Mouse (Mus musculus) lung, postnatal 10 days (tissue): ENCODE data around the gene Ppp1r3g.
"Not testable (repeated sequence)": the region's sequence is repeated elsewhere in the genome, so short reads cannot be mapped to it uniquely, and the experiment has no call there.

Source experiments
- DNase-seq: peaks from one replicate; pipeline ENCODE4 v3.0.0; 2021

The Ppp1r3g gene

DNA sequence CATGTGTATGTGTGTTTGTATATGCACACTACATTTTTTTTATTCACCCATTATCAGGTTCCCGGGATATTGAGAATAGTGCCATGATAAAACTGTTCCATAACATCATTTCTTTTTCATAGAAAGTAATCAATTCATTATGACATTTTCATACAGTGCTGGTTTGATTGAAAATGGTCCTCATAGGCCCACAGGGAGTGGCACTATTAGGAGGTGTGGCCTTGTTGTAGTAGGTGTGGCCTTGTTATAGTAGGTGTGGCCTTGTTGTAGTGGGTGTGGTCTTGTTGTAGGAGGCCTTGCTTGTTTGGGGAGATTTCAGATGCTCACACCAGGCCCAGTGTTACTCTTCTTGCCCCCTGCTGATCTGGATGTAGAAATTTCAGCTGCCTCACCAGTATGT, at the start of gene Ppp1r3g:
Gene Ppp1r3g, plus strand, starts transcription at position 301 of the 400 bp plus-strand sequence.
- no peak for DNase-seq

DNA sequence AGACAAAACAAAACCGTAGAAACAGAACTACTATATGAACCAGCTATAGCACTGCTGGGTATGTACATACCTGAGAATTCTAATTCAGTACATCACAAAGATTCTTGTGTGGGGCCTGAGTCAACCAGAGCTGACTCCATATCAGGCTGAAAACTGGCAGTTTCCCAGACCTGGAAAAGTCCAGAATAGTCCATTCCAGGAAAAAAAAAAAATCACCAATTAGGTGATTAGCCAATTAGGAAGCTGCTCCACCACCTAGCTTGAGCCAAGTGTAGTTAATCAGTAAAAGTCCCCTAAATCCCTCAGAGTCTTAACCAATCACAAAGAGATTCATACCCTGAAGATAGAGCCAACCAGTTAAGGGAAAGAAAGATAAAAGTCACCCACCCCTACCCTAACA, 47.2 kb upstream of the Ppp1r3g start:
- no peak for DNase-seq

GRCm38 (mm10) chr13:35937991-35938390, 20.6 kb upstream of the Ppp1r3g start:
- no peak for DNase-seq

DNA sequence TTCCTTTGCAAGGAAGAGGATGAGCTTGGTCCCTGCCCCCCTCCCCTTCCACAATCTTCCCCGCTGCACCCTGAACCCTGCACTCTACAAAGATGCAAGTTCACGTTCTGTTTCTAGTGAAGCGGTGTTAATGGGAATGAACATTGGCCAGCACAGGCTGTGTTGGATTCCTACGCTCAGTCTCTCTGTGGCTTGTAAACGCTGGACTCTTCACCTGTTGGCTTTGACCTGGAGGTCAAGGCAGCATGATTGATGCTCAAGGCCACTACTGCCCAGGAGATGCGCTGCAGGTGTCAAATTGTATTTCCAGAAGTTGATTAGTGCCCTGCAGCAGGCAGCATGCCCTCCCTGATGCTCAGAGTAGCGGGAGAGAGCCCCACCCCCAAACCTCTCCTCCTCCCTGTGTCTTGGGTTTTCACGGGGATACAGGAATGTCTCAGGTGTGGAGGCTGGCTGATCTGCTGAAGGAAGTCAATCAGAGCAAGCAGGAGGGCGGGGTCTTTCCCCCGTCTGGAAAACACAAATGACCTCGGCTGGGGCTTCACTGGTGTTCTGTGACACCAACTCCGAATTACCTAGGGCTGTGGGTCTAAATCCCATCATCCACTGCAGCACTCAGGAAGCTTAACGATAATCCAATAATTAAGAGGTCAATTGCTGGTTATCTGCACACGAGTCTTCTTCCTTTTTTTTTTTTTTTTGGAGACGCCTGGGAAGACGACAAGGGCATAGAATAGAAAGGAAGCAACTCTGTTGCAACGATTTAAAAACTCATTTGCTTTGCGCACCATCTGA, 18.6 kb upstream of the Ppp1r3g start:
- DNase-seq: no peak

GRCm38 (mm10) chr13:35940934-35941333, 17.7 kb upstream of the Ppp1r3g start:
- no peak for DNase-seq

DNA sequence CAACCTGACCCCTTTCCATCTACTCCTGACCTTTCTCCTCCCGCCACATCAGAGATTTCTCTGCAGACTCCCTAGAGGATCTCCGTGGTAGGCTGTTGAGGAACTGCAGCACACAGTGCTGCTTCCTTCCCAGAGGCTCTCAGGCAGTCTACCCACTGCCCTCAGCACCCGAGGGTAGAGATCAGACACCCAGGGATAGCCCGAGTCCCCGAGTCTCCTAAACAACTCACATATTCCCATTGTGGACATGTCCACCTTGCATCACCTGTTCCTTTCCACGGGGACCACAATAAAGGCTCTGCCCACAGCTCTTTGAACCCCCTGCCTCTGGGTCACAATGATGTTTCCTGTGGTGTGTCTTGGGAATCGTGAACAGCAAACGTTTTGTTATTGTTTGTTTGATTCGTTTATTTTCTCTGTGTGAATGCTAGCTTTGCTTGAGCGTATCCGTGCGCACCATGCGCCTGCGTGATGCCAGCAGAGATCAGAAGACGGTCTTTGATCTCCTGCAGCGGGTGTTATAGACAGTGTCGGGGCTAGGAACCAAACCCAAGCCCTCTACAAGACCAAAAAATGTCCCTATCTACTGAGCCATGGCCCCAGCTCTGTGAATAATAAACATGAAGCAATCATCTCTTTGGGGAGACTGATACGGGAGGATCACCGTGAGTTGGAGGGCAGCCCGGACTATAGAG, 11.8 kb upstream of the Ppp1r3g start:
- no peak for DNase-seq

DNA sequence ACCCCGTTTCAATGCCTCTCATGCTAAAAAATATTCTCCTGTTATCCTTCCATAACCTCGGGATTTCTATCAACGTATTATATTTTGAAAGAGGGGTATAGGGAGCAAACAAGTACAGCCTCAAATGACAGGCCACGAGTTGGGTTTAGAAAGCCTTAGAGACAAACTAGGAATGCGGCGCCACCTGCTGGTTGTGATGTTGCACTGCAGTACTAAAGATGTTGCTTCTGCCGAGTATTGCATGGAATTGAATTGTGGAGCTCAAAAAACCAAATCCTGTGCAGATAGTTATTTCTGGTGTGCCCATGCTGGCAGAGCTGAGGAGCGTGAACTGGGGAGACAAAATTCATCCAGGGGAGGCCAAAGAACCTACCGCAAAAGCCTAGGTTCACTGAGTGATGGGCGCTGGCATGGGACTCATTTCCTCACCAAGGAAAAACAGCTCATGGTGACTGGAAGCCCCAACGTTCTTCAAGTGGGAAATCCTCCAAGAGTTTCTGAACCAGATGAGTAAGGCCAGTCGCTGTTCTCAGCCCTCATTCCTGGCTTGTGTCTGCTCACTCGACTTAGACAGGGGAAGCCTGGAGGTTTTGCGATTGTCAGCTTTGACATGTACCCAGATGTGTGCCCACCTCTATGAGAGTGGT, 11.2 kb upstream of the Ppp1r3g start:
- DNase-seq: peak; percentile 82

- DNase-seq: peak; percentile 50
Observed at GRCm38 (mm10) chr13:35949814-35950455, 8.7 kb upstream of the Ppp1r3g start.

DNA sequence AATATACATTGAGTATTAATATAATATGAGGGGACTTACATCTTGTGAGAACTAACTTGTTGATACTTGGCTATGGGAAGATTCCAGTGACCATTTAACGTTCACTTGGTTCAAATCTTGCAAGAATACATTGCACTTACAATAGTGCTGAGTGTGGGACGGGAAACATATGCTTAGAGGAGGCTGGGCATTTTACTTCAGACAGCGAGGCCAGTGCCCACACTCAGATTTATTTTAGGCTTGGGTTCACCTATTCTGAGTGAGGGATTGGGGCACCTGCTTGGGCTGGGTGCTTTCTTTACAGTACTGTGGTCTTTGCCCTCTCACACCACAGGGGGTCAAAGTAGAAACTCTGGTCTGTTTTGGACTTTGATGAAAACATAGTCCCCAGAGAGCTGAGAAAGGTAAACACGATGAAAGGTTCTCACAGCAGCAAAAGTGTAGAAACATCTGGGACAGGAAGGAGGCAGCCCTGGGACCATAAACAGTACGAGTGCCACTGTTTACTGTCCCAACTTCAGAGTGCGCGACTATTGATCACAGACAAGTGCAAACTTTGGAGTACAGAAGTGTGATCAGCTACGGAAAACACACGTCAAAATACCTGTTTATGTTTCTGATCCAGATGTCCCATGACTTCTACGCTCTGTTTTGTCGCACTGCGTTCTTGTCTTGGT, 890 bp downstream of the Ppp1r3g start:
- no peak for DNase-seq

DNA sequence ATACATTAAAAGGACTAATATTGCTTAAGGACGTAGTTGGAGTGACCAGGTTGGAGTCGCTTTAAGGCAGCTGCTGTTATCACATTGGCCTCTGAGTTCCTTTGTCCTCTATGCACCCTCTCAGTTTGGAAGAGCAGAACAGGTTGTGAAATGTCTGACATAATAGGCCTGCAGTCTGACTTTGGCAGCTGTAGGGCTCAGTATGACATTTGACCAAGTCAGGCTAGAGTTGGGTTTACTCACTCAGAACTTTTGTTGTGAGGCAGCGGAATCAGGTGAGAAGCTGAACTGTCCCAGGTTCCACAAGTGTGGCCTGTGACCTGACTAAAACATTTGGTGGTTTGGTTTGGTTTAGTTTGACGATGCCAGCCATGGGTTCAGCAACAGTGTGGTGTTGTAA, 4.9 kb downstream of the Ppp1r3g start:
- DNase-seq: no peak

GRCm38 (mm10) chr13:35967690-35968089, 9.1 kb downstream of the Ppp1r3g start:
- no peak for DNase-seq

- peak; percentile 33 for DNase-seq
Observed at GRCm38 (mm10) chr13:35968131-35968718, 9.6 kb downstream of the Ppp1r3g start.

GRCm38 (mm10) chr13:35968719-35969430, 10.2 kb downstream of the Ppp1r3g start:
- peak; percentile 55 for DNase-seq

DNA sequence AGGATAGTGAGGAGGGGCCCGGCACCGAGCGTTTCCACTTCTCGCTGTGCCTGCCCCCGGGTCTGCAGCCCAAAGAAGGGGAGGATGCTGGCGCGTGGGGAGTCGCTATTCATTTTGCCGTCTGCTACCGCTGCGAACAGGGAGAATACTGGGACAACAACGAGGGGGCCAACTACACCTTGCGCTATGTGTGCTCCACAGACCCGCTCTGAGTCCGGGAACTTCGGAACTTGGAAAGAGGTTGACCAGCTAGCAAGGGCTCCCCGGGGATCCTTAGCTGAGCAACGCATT, 10.7 kb downstream of the Ppp1r3g start:
- DNase-seq: no peak

DNA sequence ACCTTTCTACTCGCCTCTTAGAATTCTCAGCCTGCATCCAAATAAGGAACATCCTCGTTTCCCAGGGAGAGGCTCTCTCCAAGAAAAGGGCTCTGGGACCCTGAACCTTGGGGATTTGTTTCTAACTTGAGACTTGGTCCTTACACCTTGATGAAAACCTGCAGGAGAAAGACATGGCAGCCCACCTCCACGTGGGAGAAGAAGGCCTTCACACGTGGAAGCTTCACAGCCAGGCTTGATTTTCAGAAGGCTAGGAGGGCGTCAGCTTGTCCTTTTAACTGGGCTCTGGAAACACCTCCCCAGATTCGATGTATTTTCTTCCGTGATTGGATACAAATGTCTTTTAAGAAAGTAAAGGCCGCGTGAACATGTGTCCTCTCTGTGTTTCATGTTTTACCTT, 11.2 kb downstream of the Ppp1r3g start:
- DNase-seq: no peak

DNA sequence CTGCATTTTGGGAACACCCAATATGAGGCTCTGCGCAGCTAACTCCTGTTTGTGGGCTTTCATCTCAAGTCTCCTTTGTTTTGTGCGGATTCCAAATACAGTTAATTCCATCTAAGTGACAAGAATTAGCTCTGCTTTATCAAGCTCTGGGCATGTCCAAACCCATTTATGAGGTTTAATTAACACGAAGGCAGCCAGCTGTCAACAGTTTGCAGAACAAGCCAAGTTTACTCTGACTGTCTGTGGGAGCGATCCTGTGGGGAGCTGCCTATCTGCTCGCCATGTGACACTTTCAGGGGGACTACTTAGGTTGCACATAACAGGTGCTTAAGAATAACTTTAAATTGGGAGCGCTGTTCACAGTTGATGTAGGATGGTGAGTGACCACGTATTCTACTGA, 18.3 kb downstream of the Ppp1r3g start:
- no peak for DNase-seq

- no peak for DNase-seq
Observed at GRCm38 (mm10) chr13:35980471-35980870, 21.8 kb downstream of the Ppp1r3g start.

- no peak for DNase-seq
Observed at GRCm38 (mm10) chr13:35982985-35983384, 24.3 kb downstream of the Ppp1r3g start.

DNA sequence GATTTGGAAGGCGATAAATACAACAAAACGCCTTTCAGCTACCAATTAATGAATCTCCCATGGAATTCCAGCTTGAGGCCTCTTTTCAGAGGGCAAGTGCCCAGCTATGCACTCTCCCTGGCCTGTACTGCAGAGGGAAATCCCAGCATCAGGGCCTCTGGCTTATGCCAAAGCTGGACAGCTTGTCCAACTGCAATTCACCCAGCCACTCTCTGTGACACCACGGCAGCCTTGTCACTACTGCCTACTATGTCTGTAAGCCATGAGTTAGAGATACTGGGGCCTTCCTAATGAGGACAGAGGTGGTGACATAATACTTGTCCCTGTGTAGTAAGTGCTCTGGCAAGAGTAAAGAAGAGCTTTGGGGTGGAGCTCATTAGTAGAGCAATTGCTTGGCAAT, 30.7 kb downstream of the Ppp1r3g start:
- no peak for DNase-seq

- DNase-seq: not testable (repeated sequence)
Observed at GRCm38 (mm10) chr13:35991185-35991584, 32.5 kb downstream of the Ppp1r3g start.

DNA sequence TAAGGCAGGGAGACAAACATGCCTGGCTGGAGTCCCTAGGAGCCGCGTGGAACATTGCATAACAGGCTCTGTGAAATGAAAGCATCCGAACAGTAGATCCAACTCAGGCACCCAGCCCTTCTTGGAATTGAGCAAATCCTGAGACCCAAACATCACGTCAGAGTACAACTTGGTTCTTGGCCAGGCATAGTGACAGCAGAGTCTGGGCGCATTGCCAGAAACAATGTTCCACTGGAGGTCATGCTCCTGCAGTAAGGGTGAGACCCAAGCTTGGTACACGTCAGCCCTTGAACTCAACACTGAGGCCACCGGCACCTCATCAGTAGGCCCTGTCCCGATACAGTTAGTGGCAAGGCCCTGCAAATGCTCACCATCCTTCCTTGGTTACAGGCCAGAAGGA, 35.4 kb downstream of the Ppp1r3g start:
- DNase-seq: peak; percentile 96

- no peak for DNase-seq
Observed at GRCm38 (mm10) chr13:35995231-35995630, 36.6 kb downstream of the Ppp1r3g start.
